Mouse (Mus musculus): ENCODE measurements around the gene Ankrd34a. TPM values are rescaled to one million over a fixed set of nuclear protein-coding genes. Genes with fewer than 3 reads are reported as not detected.

Gene Ankrd34a
- polyA plus RNA-seq, 1 experiment from 2014 or later = 2.3 TPM

- Histone ChIP-seq H3K4me3 (ENCODE audit: low read depth, low read length) (peak overlapping the region; percentile 92), H3K9me3 (ENCODE audit: control insufficient read depth, low read length) (no peaks in the 10 kb centered on the region), H3K9ac (ENCODE audit: low read length) (peak overlapping the region; percentile 91), H3K27me3 (replicated peaks; ENCODE audit: control insufficient read depth, insufficient read depth, low read length) (no peaks in the 10 kb centered on the region), H3K36me3 (ENCODE audit: control insufficient read depth, insufficient read depth, low read length) (peaks cover 29% of the 10 kb centered on the region), H3K4me2 (ENCODE audit: low read length) (peak overlapping the region; percentile 89), H3K4me1 (replicated peaks; ENCODE audit: control insufficient read depth, insufficient read depth, low read length) (peaks cover 56% of the 10 kb centered on the region), H3K27ac (ENCODE audit: low read depth) (peak overlapping the region; percentile 97; the same call in 1 of the 2 replicates)
- DNase-seq (ENCODE audit: low spot score) = no peak
- 72% methylated on average over 23 of the region's 23 CpGs for WGBS
- ATAC-seq (replicated peaks; ENCODE audit: low FRiP score, low TSS enrichment, low read depth) = no peak
Observed at GRCm38 (mm10) chr3:96559911-96560850, 36.3 kb upstream of the Ankrd34a start.

GRCm38 (mm10) chr3:96560881-96561668, 35.4 kb upstream of the Ankrd34a start:
- no peaks in the 10 kb centered on the region for H3K27me3 ChIP-seq (replicated peaks; ENCODE audit: control insufficient read depth, insufficient read depth, low read length)
- DNase-seq (ENCODE audit: low spot score) (no peak), ATAC-seq (replicated peaks; ENCODE audit: low FRiP score, low TSS enrichment, low read depth) (no peak)
- H3K9ac ChIP-seq (ENCODE audit: low read length) = peak overlapping the region; percentile 91
- no peaks in the 10 kb centered on the region for H3K9me3 ChIP-seq (ENCODE audit: control insufficient read depth, low read length)
- H3K27ac ChIP-seq (ENCODE audit: low read depth) = peak overlapping the region; percentile 1; the same call in 1 of the 2 replicates
- H3K4me3 ChIP-seq (ENCODE audit: low read depth, low read length) = peak overlapping the region; percentile 92
- peaks cover 48% of the 10 kb centered on the region for H3K4me1 ChIP-seq (replicated peaks; ENCODE audit: control insufficient read depth, insufficient read depth, low read length)
- peak overlapping the region; percentile 89 for H3K4me2 ChIP-seq (ENCODE audit: low read length)
- 74% methylated on average over 9 of the region's 9 CpGs for WGBS
- peaks cover 29% of the 10 kb centered on the region for H3K36me3 ChIP-seq (ENCODE audit: control insufficient read depth, insufficient read depth, low read length)

- H3K4me2 ChIP-seq (ENCODE audit: low read length) = peak overlapping the region; percentile 89
- H3K36me3 ChIP-seq (ENCODE audit: control insufficient read depth, insufficient read depth, low read length) = peaks cover 29% of the 10 kb centered on the region
- no peak overlapping the region for H3K9ac ChIP-seq (ENCODE audit: low read length)
- no peaks in the 10 kb centered on the region for H3K9me3 ChIP-seq (ENCODE audit: control insufficient read depth, low read length)
- H3K27ac ChIP-seq (ENCODE audit: low read depth) = peak overlapping the region; percentile 65
- peak overlapping the region; percentile 11; the same call in 1 of the 2 replicates for H3K4me3 ChIP-seq (ENCODE audit: low read depth, low read length)
- 40% methylated on average over 10 of the region's 10 CpGs for WGBS
- ATAC-seq (replicated peaks; ENCODE audit: low FRiP score, low TSS enrichment, low read depth) (no peak), DNase-seq (ENCODE audit: low spot score) (no peak)
- H3K27me3 ChIP-seq (replicated peaks; ENCODE audit: control insufficient read depth, insufficient read depth, low read length) = no peaks in the 10 kb centered on the region
- H3K4me1 ChIP-seq (replicated peaks; ENCODE audit: control insufficient read depth, insufficient read depth, low read length) = peaks cover 38% of the 10 kb centered on the region
Observed at GRCm38 (mm10) chr3:96561946-96562681, 34.3 kb upstream of the Ankrd34a start.

- H3K27ac ChIP-seq (ENCODE audit: low read depth) = peak overlapping the region; percentile 65; the same call in 1 of the 2 replicates
- H3K36me3 ChIP-seq (ENCODE audit: control insufficient read depth, insufficient read depth, low read length) = peaks cover 29% of the 10 kb centered on the region
- H3K4me2 ChIP-seq (ENCODE audit: low read length) = no peak overlapping the region
- ATAC-seq (replicated peaks; ENCODE audit: low FRiP score, low TSS enrichment, low read depth) (no peak), DNase-seq (ENCODE audit: low spot score) (no peak)
- WGBS = 95% methylated on average over 8 of the region's 8 CpGs
- H3K9ac ChIP-seq (ENCODE audit: low read length) = no peak overlapping the region
- no peak overlapping the region for H3K4me3 ChIP-seq (ENCODE audit: low read depth, low read length)
- H3K4me1 ChIP-seq (replicated peaks; ENCODE audit: control insufficient read depth, insufficient read depth, low read length) = peaks cover 38% of the 10 kb centered on the region
- no peaks in the 10 kb centered on the region for H3K9me3 ChIP-seq (ENCODE audit: control insufficient read depth, low read length)
- no peaks in the 10 kb centered on the region for H3K27me3 ChIP-seq (replicated peaks; ENCODE audit: control insufficient read depth, insufficient read depth, low read length)
Observed at GRCm38 (mm10) chr3:96563267-96563666, 33.2 kb upstream of the Ankrd34a start.

GRCm38 (mm10) chr3:96563911-96564632, 32.4 kb upstream of the Ankrd34a start:
- Histone ChIP-seq H3K4me3 (ENCODE audit: low read depth, low read length) (no peak overlapping the region), H3K9me3 (ENCODE audit: control insufficient read depth, low read length) (no peaks in the 10 kb centered on the region), H3K36me3 (ENCODE audit: control insufficient read depth, insufficient read depth, low read length) (peaks cover 26% of the 10 kb centered on the region), H3K27ac (ENCODE audit: low read depth) (peak overlapping the region; percentile 66), H3K27me3 (replicated peaks; ENCODE audit: control insufficient read depth, insufficient read depth, low read length) (no peaks in the 10 kb centered on the region), H3K4me2 (ENCODE audit: low read length) (no peak overlapping the region), H3K9ac (ENCODE audit: low read length) (no peak overlapping the region), H3K4me1 (replicated peaks; ENCODE audit: control insufficient read depth, insufficient read depth, low read length) (peaks cover 38% of the 10 kb centered on the region)
- ATAC-seq (replicated peaks; ENCODE audit: low FRiP score, low TSS enrichment, low read depth) = peak; percentile 29; the same call in 1 of the 2 replicates
- no peak for DNase-seq (ENCODE audit: low spot score)
- 49% methylated on average over 10 of the region's 10 CpGs for WGBS

- Histone ChIP-seq H3K9me3 (ENCODE audit: control insufficient read depth, low read length) (no peaks in the 10 kb centered on the region), H3K4me3 (ENCODE audit: low read depth, low read length) (no peak overlapping the region), H3K9ac (ENCODE audit: low read length) (no peak overlapping the region), H3K27ac (ENCODE audit: low read depth) (peak overlapping the region; percentile 66), H3K4me2 (ENCODE audit: low read length) (no peak overlapping the region), H3K36me3 (ENCODE audit: control insufficient read depth, insufficient read depth, low read length) (peaks cover 20% of the 10 kb centered on the region), H3K4me1 (replicated peaks; ENCODE audit: control insufficient read depth, insufficient read depth, low read length) (peaks cover 34% of the 10 kb centered on the region), H3K27me3 (replicated peaks; ENCODE audit: control insufficient read depth, insufficient read depth, low read length) (no peaks in the 10 kb centered on the region)
- WGBS = 42% methylated on average over 7 of the region's 7 CpGs
- ATAC-seq (replicated peaks; ENCODE audit: low FRiP score, low TSS enrichment, low read depth) (no peak), DNase-seq (ENCODE audit: low spot score) (no peak)
Observed at GRCm38 (mm10) chr3:96564633-96565032, 31.8 kb upstream of the Ankrd34a start.

GRCm38 (mm10) chr3:96565105-96565504, 31.3 kb upstream of the Ankrd34a start:
- Histone ChIP-seq H3K27ac (ENCODE audit: low read depth) (no peak overlapping the region; the same call in 1 of the 2 replicates), H3K27me3 (replicated peaks; ENCODE audit: control insufficient read depth, insufficient read depth, low read length) (no peaks in the 10 kb centered on the region), H3K9me3 (ENCODE audit: control insufficient read depth, low read length) (no peaks in the 10 kb centered on the region), H3K36me3 (ENCODE audit: control insufficient read depth, insufficient read depth, low read length) (peaks cover 16% of the 10 kb centered on the region), H3K4me1 (replicated peaks; ENCODE audit: control insufficient read depth, insufficient read depth, low read length) (peaks cover 29% of the 10 kb centered on the region), H3K9ac (ENCODE audit: low read length) (no peak overlapping the region), H3K4me3 (ENCODE audit: low read depth, low read length) (no peak overlapping the region), H3K4me2 (ENCODE audit: low read length) (no peak overlapping the region)
- WGBS = 80% methylated on average over 3 of the region's 3 CpGs
- no peak for DNase-seq (ENCODE audit: low spot score)
- ATAC-seq (replicated peaks; ENCODE audit: low FRiP score, low TSS enrichment, low read depth) = no peak
